Mouse (Mus musculus) cerebellum, adult 9-10 months (tissue): ENCODE measurements around the gene Hyou1.
A peak's percentile ranks its signal among the peaks of the same experiment; 100 is the strongest.

ENCODE experiments used
- DNase-seq: peaks from one replicate; pipeline ENCODE4 v3.0.0; 2022

The Hyou1 gene

GRCm38 (mm10) chr9:44407752-44408097 lies 28.4 kb downstream of the Hyou1 start:
- DNase-seq = no peak

- peak; percentile 25 for DNase-seq
These were observed 29.4 kb downstream of the Hyou1 start for GRCm38 (mm10) chr9:44408693-44409092.

GRCm38 (mm10) chr9:44410647-44411336 lies 31.5 kb downstream of the Hyou1 start:
- peak; percentile 33 for DNase-seq

GRCm38 (mm10) chr9:44411601-44412130 lies 32.4 kb downstream of the Hyou1 start:
- peak; percentile 21 for DNase-seq

- no peak for DNase-seq
These were observed 33.0 kb downstream of the Hyou1 start for GRCm38 (mm10) chr9:44412306-44412705.

GRCm38 (mm10) chr9:44412781-44413180 lies 33.5 kb downstream of the Hyou1 start:
- peak; percentile 27 for DNase-seq

GRCm38 (mm10) chr9:44417156-44417891 lies 38.0 kb downstream of the Hyou1 start:
- peak; percentile 70 for DNase-seq

GRCm38 (mm10) chr9:44417892-44418363 lies 38.6 kb downstream of the Hyou1 start:
- DNase-seq = peak; percentile 95

- DNase-seq = peak; percentile 71
These were observed 39.5 kb downstream of the Hyou1 start, which contains the start of gene Ccdc84 for GRCm38 (mm10) chr9:44418519-44419385. Ccdc84 (minus strand) TSS chr9:44418569.

- peak; percentile 34 for DNase-seq
These were observed 40.4 kb downstream of the Hyou1 start for GRCm38 (mm10) chr9:44419730-44420129.

GRCm38 (mm10) chr9:44420280-44420898 lies 41.1 kb downstream of the Hyou1 start:
- no peak for DNase-seq

- no peak for DNase-seq
These were observed 44.3 kb downstream of the Hyou1 start for GRCm38 (mm10) chr9:44423576-44423975.

- no peak for DNase-seq
These were observed 53.4 kb downstream of the Hyou1 start for GRCm38 (mm10) chr9:44432577-44433185.

GRCm38 (mm10) chr9:44435747-44436146 lies 56.5 kb downstream of the Hyou1 start:
- no peak for DNase-seq

GRCm38 (mm10) chr9:44440961-44441360 lies 61.7 kb downstream of the Hyou1 start, which contains the start of gene Foxr1:
Foxr1 (minus strand) TSS chr9:44441136.
- DNase-seq = no peak
